25 mouse cellular contexts compared by ENCODE assay signal in the genomic region with DNA sequence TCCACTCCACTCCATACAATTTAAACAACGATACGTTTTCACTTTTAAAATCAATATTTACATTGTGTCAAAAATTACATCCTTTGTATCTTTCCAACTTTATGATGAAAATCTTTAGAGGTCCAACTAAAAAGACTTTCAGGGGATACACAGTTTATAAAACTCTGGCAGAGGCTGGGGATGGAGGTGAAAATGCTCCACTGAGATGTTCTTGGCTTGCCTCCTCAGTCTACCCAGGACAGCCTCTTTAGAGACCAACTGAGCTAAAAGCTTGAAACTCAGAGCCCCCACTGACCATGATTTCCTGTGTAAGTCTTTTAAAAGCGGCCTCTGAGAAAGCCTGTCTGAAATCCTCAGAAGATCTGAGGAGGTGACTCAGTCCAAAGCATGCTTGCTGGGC. TPM values are rescaled to one million over a fixed set of nuclear protein-coding genes. Genes with fewer than 3 reads are reported as not detected.
DNase-seq lines count a peak whose midpoint lies in the region; ATAC-seq and TF ChIP-seq lines count a peak whose summit lies in the region.
"Had no signal": no experiment of that assay in that cellular context is flagged by ENCODE, and none has a peak within 500 bp of the region (broad histone marks: within the 10 kb centered on the region; RNA-seq: fewer than 3 reads in every experiment).

No protein-coding gene starts in this region.

- H3K4me1 ChIP-seq in lung, embryonic 14.5 days (ENCODE audit: insufficient read depth), result peaks cover 19% of the 10 kb centered on the region
- H3K4me1 ChIP-seq in CH12.LX (ENCODE audit: control insufficient read depth in 1 of 2, insufficient read depth in 2 of 2), result peaks cover 29 to 84% of the 10 kb centered on the region in 2 experiments
- H3K4me1 ChIP-seq in embryonic facial prominence, embryonic 13.5 days, result peaks cover 73% of the 10 kb centered on the region
- peaks cover 84% of the 10 kb centered on the region for H3K4me1 ChIP-seq in limb, embryonic 13.5 days

- H3K9me3 ChIP-seq in lung, embryonic 14.5 days (ENCODE audit: low read depth, low read length), result no peaks in the 10 kb centered on the region
- H3K9me3 ChIP-seq in CH12.LX (replicated peaks; ENCODE audit: low read length), result no peaks in the 10 kb centered on the region
- no peaks in the 10 kb centered on the region for H3K9me3 ChIP-seq in embryonic facial prominence, embryonic 13.5 days
- H3K9me3 ChIP-seq in limb, embryonic 13.5 days, result no peaks in the 10 kb centered on the region
- H3K9me3 ChIP-seq: G1E; heart, embryonic 13.5 days; hindbrain, embryonic 15.5 days; intestine, embryonic 15.5 days had no signal

- no peak for TF ChIP-seq CTCF in lung, embryonic 14.5 days (IDR thresholded peaks at IDR 0.05; ENCODE audit: low read depth)
- TF ChIP-seq CTCF in CH12.LX (conservative IDR thresholded peaks at IDR 0.05 in 1 of 2, IDR thresholded peaks at IDR 0.05 in 1 of 2; ENCODE audit: low read depth in 2 of 2, low read length in 2 of 2), result no peak
- TF ChIP-seq CTCF in gastrocnemius, adult 2 months (IDR thresholded peaks at IDR 0.05), result no peak

- in situ Hi-C loops in CH12.LX (cut with MboI; ENCODE audit: low pct_ligation_motif_present, low pct_unique_long_range_greater_than_20kb, low sequenced_read_pairs), result no loop called here

- no peak for TF ChIP-seq POLR2A in CH12.LX (IDR thresholded peaks at IDR 0.05; ENCODE audit: low read depth, low read length)

- no peak overlapping the region for H3K27ac ChIP-seq in lung, embryonic 14.5 days (ENCODE audit: low read depth)
- H3K27ac ChIP-seq in CH12.LX (ENCODE audit: insufficient read depth, low read depth), result peak overlapping the region; percentile 38; the same call in 1 of the 2 replicates
- peak overlapping the region; percentile 66 for H3K27ac ChIP-seq in embryonic facial prominence, embryonic 13.5 days
- H3K27ac ChIP-seq in limb, embryonic 13.5 days, result 0 out of 2 replicates have a peak overlapping the region, but pooled peaks have one; percentile 44
- no peak overlapping the region for H3K27ac ChIP-seq in gastrocnemius, adult 2 months
- H3K27ac ChIP-seq: heart, embryonic 13.5 days; hindbrain, embryonic 15.5 days; intestine, embryonic 15.5 days had no signal

- DNase-seq in lung, embryonic 14.5 days, result peak; percentile 67
- DNase-seq in lung, postnatal 10 days, result no peak
- DNase-seq in CH12.LX (ENCODE audit: extremely low read depth), result no peak
- no peak for DNase-seq in right cerebral cortex, adult 2 months (ENCODE audit: low spot score in 2 of 2)
- no peak for DNase-seq in gastrocnemius, adult 2 months
- DNase-seq: adrenal gland, postnatal 36 days; cerebellum, adult 9-11 months; gastrocnemius, postnatal 14 days; heart, adult 11 months; heart, postnatal 36 days; kidney, adult 8-10 months; kidney, postnatal 10 days; lung, postnatal 36 days; right cerebral cortex, adult 18-20 months; thymus, postnatal 14 days had no signal

- H3K4me3 ChIP-seq in lung, embryonic 14.5 days (ENCODE audit: low read depth, low read length), result no peak overlapping the region
- no peak overlapping the region for H3K4me3 ChIP-seq in CH12.LX (replicated peaks in 1 of 3; ENCODE audit: low read depth in 2 of 3, low read length in 2 of 3, poor library complexity in 1 of 3)
- H3K4me3 ChIP-seq in embryonic facial prominence, embryonic 13.5 days, result no peak overlapping the region
- no peak overlapping the region for H3K4me3 ChIP-seq in limb, embryonic 13.5 days
- H3K4me3 ChIP-seq in gastrocnemius, adult 2 months, result no peak overlapping the region
- H3K4me3 ChIP-seq: heart, embryonic 13.5 days; hindbrain, embryonic 15.5 days; intestine, embryonic 15.5 days; myocyte had no signal

- no peak for TF ChIP-seq RAD21 in CH12.LX (IDR thresholded peaks at IDR 0.05; ENCODE audit: low read depth, low read length)

- dilution Hi-C loops in CH12.LX (cut with MboI; ENCODE audit: extremely low pct_ligation_motif_present, extremely low pct_unique_long_range_greater_than_20kb, low sequenced_read_pairs), result no loop called here

- no peak for TF ChIP-seq EP300 in CH12.LX (IDR thresholded peaks at IDR 0.05; ENCODE audit: low read length)

- peaks cover 24% of the 10 kb centered on the region for H3K79me2 ChIP-seq in CH12.LX (replicated peaks; ENCODE audit: control insufficient read depth, extremely low read depth, insufficient read depth, poor library complexity, severe bottlenecking)

- intact Hi-C loops in gastrocnemius, adult 2 months (cut with DNase I), result no loop called here

- ATAC-seq in lung, embryonic 14.5 days (ENCODE audit: insufficient read depth), result peak; percentile 44; the same call in 1 of the 2 replicates
- ATAC-seq in embryonic facial prominence, embryonic 13.5 days (ENCODE audit: insufficient number of reproducible peaks, insufficient read depth, low FRiP score, low TSS enrichment, low read depth), result no peak
- ATAC-seq in limb, embryonic 13.5 days (ENCODE audit: low FRiP score, low read depth), result no peak
- ATAC-seq: forebrain, embryonic 14.5 days; intestine, embryonic 15.5 days; midbrain, embryonic 16.5 days; Patski had no signal

- H3K36me3 ChIP-seq in lung, embryonic 14.5 days (ENCODE audit: insufficient read depth), result no peaks in the 10 kb centered on the region
- peaks cover 0 to 3% of the 10 kb centered on the region in 2 experiments for H3K36me3 ChIP-seq in CH12.LX (replicated peaks in 1 of 2; ENCODE audit: control insufficient read depth in 1 of 2, insufficient read depth in 1 of 2, low read length in 1 of 2)
- H3K36me3 ChIP-seq in embryonic facial prominence, embryonic 13.5 days, result no peaks in the 10 kb centered on the region
- H3K36me3 ChIP-seq in limb, embryonic 13.5 days, result no peaks in the 10 kb centered on the region
- H3K36me3 ChIP-seq: G1E; heart, embryonic 13.5 days; hindbrain, embryonic 15.5 days; intestine, embryonic 15.5 days had no signal

- 19% methylated on average over 3 of the region's 3 CpGs for WGBS in lung, embryonic 14.5 days
- WGBS in embryonic facial prominence, embryonic 13.5 days, result 57% methylated on average over 3 of the region's 3 CpGs
- 65% methylated on average over 3 of the region's 3 CpGs for WGBS in limb, embryonic 13.5 days

- no peak overlapping the region; the same call in 1 of the 2 replicates for H3K9ac ChIP-seq in lung, embryonic 14.5 days
- H3K9ac ChIP-seq in CH12.LX (ENCODE audit: insufficient read depth, low read depth), result peak overlapping the region; percentile 2; the same call in 1 of the 2 replicates
- H3K9ac ChIP-seq in embryonic facial prominence, embryonic 13.5 days, result no peak overlapping the region; the same call in 1 of the 2 replicates
- no peak overlapping the region for H3K9ac ChIP-seq in limb, embryonic 13.5 days
- H3K9ac ChIP-seq: heart, embryonic 13.5 days; hindbrain, embryonic 15.5 days; intestine, embryonic 15.5 days had no signal

- H3K27me3 ChIP-seq in lung, embryonic 14.5 days (ENCODE audit: insufficient read depth, low read length), result no peaks in the 10 kb centered on the region
- no peaks in the 10 kb centered on the region for H3K27me3 ChIP-seq in CH12.LX (replicated peaks)
- no peaks in the 10 kb centered on the region for H3K27me3 ChIP-seq in embryonic facial prominence, embryonic 13.5 days
- no peaks in the 10 kb centered on the region for H3K27me3 ChIP-seq in limb, embryonic 13.5 days
- H3K27me3 ChIP-seq: heart, embryonic 13.5 days; hindbrain, embryonic 15.5 days; intestine, embryonic 15.5 days; Patski had no signal

- H3K4me2 ChIP-seq in lung, embryonic 14.5 days, result no peak overlapping the region
- H3K4me2 ChIP-seq in CH12.LX (ENCODE audit: insufficient read depth, low read depth, poor library complexity, severe bottlenecking), result peak overlapping the region; percentile 92; the same call in 1 of the 2 replicates
- no peak overlapping the region for H3K4me2 ChIP-seq in embryonic facial prominence, embryonic 13.5 days
- no peak overlapping the region; the same call in 1 of the 2 replicates for H3K4me2 ChIP-seq in limb, embryonic 13.5 days (replicated peaks)
- H3K4me2 ChIP-seq: heart, embryonic 13.5 days; hindbrain, embryonic 15.5 days; intestine, embryonic 15.5 days had no signal

TF ChIP-seq in CH12.LX, 34 proteins besides CTCF, POLR2A, EP300 and RAD21:
- TF ChIP-seq MXI1 (IDR thresholded peaks at IDR 0.05; ENCODE audit: low read depth, low read length), result no peak
- no peak for TF ChIP-seq HCFC1 (IDR thresholded peaks at IDR 0.05; ENCODE audit: low read depth, low read length)
- no peak for TF ChIP-seq ZC3H11A (IDR thresholded peaks at IDR 0.05; ENCODE audit: low read depth, low read length)
- TF ChIP-seq ELF1 (IDR thresholded peaks at IDR 0.05; ENCODE audit: low read depth, low read length), result no peak

RNA-seq across cellular contexts. Expression of a gene that starts 17.4 kb away (rescaled TPM):
- 18.3 and 22.2 TPM in 2 replicates for polyA plus RNA-seq in lung, embryonic 14.5 days (2014; fragmentation: Nextera tagmentation; extraction: Ambion mirVana)
- total RNA-seq in CH12.LX (2012; rRNA removed) (16.2 and 19.8 TPM in 2 replicates), CH12.LX (2014; rRNA removed) (12.2 and 12.7 TPM in 2 replicates)
- 23.0 and 24.9 TPM in 2 replicates for polyA plus RNA-seq in CH12.LX (2012; ENCODE audit: insufficient read length, low read depth)
- polyA plus RNA-seq in embryonic facial prominence, embryonic 13.5 days (2015; fragmentation: Nextera tagmentation; extraction: Ambion mirVana), result 25.8 and 36.7 TPM in 2 replicates
- polyA plus RNA-seq in limb, embryonic 13.5 days (2015; fragmentation: Nextera tagmentation; extraction: Ambion mirVana), result 20.3 and 23.0 TPM in 2 replicates
- 1 to 10 TPM; 7.5 to 9.6 TPM for total RNA-seq in gastrocnemius, adult 2 months (2021)

Comparison
In these comparisons a context has a peak if more than half of its experiments do, and no peak if none do; other contexts are left out.
1. H3K27ac ChIP-seq: peak in CH12.LX (single experiment), embryonic facial prominence, embryonic 13.5 days (single experiment) and limb, embryonic 13.5 days (single experiment); none in lung, embryonic 14.5 days (single experiment) and gastrocnemius, adult 2 months (single experiment).